Mouse (Mus musculus) hindbrain, embryonic 16.5 days (tissue): ENCODE data around the gene Gak. TPM values are rescaled to one million over a fixed set of nuclear protein-coding genes. Genes with fewer than 3 reads are reported as not detected.
A peak's percentile ranks its signal among the peaks of the same experiment; 100 is the strongest.

ENCODE experiments used
- ATAC-seq: fragments of 200-750 bp; cut with Nextera tagmentation; 2 replicates; pipeline ENCODE4 v1.8.0; 2017; ENCODE audit warnings: moderate TSS enrichment, moderate library complexity
- H3K27ac ChIP-seq: fragments of 300-500 bp; sonication (generic); 2 replicates; pipeline ENCODE4 v1.5.1; 2014; ENCODE audit warnings: low read depth, mild to moderate bottlenecking, control low read depth, low read length, moderate library complexity
- H3K27me3 ChIP-seq: fragments of 300-500 bp; sonication (generic); replicated peaks from 2 replicates; pipeline ENCODE4 v1.6.1; 2014; ENCODE audit warnings: low read length; ENCODE audit not compliant: control insufficient read depth, insufficient read depth
- H3K36me3 ChIP-seq: fragments of 300-500 bp; sonication (generic); 2 replicates; pipeline ENCODE4 v1.6.1; 2014; ENCODE audit warnings: mild to moderate bottlenecking, low read length, moderate library complexity, mixed read lengths; ENCODE audit not compliant: control insufficient read depth, insufficient read depth
- H3K4me1 ChIP-seq: fragments of 300-500 bp; sonication (generic); 2 replicates; pipeline ENCODE4 v1.6.1; 2014; ENCODE audit warnings: low read depth, low read length; ENCODE audit not compliant: control insufficient read depth, insufficient read depth
- H3K4me2 ChIP-seq: fragments of 300-500 bp; sonication (generic); 2 replicates; pipeline ENCODE4 v1.6.1; 2014; ENCODE audit warnings: mild to moderate bottlenecking, low read length, control low read depth, moderate library complexity
- H3K4me3 ChIP-seq: fragments of 300-500 bp; sonication (generic); 2 replicates; pipeline ENCODE4 v1.5.1; 2014; ENCODE audit warnings: mild to moderate bottlenecking, low read length, control low read depth, moderate library complexity
- H3K9ac ChIP-seq: fragments of 300-500 bp; sonication (generic); 2 replicates; pipeline ENCODE4 v1.6.1; 2014; ENCODE audit warnings: low read depth, mild to moderate bottlenecking, control low read depth, low read length, moderate library complexity
- H3K9me3 ChIP-seq: fragments of 300-500 bp; sonication (generic); 2 replicates; pipeline ENCODE4 v1.6.1; 2014; ENCODE audit warnings: mild to moderate bottlenecking, low read length, moderate library complexity; ENCODE audit not compliant: control insufficient read depth
- WGBS: fragments of 180-500 bp; shearing (Covaris S2); extraction: QIAGEN DNeasy Blood & Tissue Kit; methylation state at CpG from one replicate; pipeline ENCODE4 v1.1.7; 2014; 5-methylcytosine and 5-hydroxymethylcytosine counted together
- polyA plus RNA-seq: library from polyadenylated mRNA; unstranded; fragments of >200 nt; fragmentation: Nextera tagmentation; extraction: Ambion mirVana; gene quantifications from 2 replicates; pipeline ENCODE4 v1.2.1, GENCODE M21; 2015

Gene Gak
- polyA plus RNA-seq, 1 experiment from 2014 or later: 47.5 TPM

- Histone ChIP-seq H3K9me3 (no peaks in the 10 kb centered on the region), H3K9ac (peak overlapping the region; percentile 99), H3K27ac (peak overlapping the region; percentile 91), H3K4me3 (peak overlapping the region; percentile 98), H3K4me2 (peak overlapping the region; percentile 90), H3K36me3 (peaks cover 2% of the 10 kb centered on the region), H3K27me3 (no peaks in the 10 kb centered on the region), H3K4me1 (peaks cover 19% of the 10 kb centered on the region)
- WGBS: 1% methylated on average over 32 of the region's 32 CpGs
- ATAC-seq: peak; percentile 87
Measured at GRCm38 (mm10) chr5:108628891-108629633, 493 bp downstream of the Gak start.

DNA sequence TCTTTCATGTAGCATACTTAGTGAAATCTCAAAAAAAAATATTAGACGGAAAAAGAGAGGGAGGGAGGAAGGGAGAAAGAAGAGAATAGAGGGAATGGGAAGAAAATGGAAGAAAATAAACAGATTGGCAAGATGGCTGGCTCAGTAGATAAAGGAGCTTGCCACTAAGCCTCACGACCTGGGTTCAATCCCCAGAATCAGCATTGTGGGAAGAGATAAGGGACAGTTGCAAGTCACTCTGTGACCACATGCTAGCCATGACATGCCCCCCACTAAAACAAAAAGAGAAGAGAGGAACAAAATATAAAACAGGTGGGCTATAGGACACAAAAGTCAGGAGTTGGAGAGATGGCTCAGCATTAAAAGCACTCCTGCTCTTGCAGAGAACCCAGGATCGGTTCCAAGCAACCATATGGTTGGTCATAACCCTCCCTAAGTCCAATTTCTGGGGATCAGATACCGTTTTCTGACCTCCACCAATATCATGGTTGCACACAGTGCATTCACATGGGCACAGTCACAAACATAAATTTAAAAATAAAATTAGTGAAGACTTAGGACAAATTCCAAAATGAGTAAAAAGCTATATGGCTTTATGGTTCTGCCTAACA lies 3.4 kb downstream of the Gak start:
- Histone ChIP-seq H3K9ac (no peak overlapping the region), H3K27ac (no peak overlapping the region), H3K4me1 (peaks cover 19% of the 10 kb centered on the region), H3K9me3 (no peaks in the 10 kb centered on the region), H3K4me3 (no peak overlapping the region), H3K36me3 (peaks cover 16% of the 10 kb centered on the region), H3K4me2 (no peak overlapping the region), H3K27me3 (no peaks in the 10 kb centered on the region)
- WGBS: 88% methylated on average over 4 of the region's 4 CpGs
- no peak for ATAC-seq

GRCm38 (mm10) chr5:108621870-108622269 lies 7.7 kb downstream of the Gak start:
- WGBS: 74% methylated on average over 2 of the region's 2 CpGs
- no peak for ATAC-seq

DNA sequence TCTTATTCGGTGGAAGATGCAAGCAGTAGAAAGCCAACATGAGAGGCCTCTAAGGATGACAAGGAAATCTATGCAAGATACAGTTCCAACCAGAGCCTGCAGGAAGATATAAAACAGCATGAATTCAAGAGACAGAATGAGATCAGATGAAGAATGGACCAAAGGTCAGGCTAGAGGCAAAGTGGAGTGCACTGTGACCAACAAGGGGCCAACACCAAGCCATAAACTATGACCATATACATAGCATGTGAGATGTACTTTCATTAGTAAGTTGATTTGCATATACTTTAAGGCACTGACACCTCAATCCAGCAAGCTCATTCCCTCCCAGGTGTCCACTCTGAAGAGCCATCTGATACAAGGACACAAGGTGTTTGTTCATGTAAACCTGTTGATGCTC lies 19.1 kb downstream of the Gak start:
- 97% methylated on average over 1 of the region's 1 CpGs for WGBS
- Histone ChIP-seq H3K4me3 (no peak overlapping the region), H3K9ac (no peak overlapping the region), H3K9me3 (no peaks in the 10 kb centered on the region), H3K27ac (no peak overlapping the region), H3K36me3 (peaks cover 72% of the 10 kb centered on the region), H3K4me2 (no peak overlapping the region), H3K4me1 (no peaks in the 10 kb centered on the region), H3K27me3 (no peaks in the 10 kb centered on the region)
- no peak for ATAC-seq

More at GRCm38 (mm10) chr5:108621870-108622269, 7.7 kb downstream of the Gak start:
- no peak overlapping the region for H3K4me3 ChIP-seq
- no peaks in the 10 kb centered on the region for H3K27me3 ChIP-seq
- H3K9me3 ChIP-seq: no peaks in the 10 kb centered on the region
- H3K27ac ChIP-seq: no peak overlapping the region
- no peak overlapping the region for H3K9ac ChIP-seq
- no peak overlapping the region for H3K4me2 ChIP-seq
- peaks cover 16% of the 10 kb centered on the region for H3K36me3 ChIP-seq
- H3K4me1 ChIP-seq: no peaks in the 10 kb centered on the region

DNA sequence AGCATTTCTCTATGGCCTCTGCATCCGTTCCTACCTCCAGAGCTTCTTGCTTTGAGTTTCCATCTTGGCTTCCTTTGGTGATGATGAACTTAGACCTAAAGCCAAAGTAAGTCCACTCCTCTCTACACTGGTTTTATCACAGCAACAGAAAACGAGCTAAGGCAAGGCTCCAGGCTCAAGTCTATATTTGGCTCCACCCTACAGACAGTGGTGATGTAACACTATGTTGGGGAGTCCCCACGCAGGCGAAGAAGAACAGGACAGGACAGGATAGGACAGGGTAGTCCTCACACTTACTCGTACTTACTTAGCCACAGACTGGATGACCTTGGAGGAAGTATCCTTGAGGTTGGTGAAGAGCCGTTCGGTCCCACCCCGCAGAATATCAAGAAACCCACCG lies 27.0 kb downstream of the Gak start:
- Histone ChIP-seq H3K9me3 (no peaks in the 10 kb centered on the region), H3K4me2 (no peak overlapping the region), H3K27me3 (no peaks in the 10 kb centered on the region), H3K9ac (no peak overlapping the region), H3K4me1 (no peaks in the 10 kb centered on the region), H3K36me3 (peaks cover 73% of the 10 kb centered on the region), H3K4me3 (no peak overlapping the region), H3K27ac (no peak overlapping the region)
- no peak for ATAC-seq
- WGBS: 94% methylated on average over 9 of the region's 9 CpGs

DNA sequence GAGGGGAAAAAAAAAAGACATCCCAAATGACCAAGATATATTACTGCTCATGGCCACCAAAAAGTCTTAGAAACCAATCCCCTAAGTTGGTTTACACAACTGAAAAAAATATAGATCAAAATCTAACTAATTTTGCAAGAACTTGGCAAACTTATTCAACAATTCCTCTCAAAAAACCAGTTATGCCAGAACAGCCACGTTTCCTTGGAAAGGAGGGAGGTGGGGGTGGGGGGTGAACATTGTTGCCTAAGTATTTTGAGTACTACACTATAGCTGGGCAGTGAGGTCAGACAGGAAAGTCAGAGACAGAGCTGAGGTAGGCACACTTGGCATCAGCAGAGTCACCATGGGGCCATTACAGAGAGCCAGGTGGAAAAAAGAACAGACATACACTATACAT lies 29.6 kb downstream of the Gak start:
- H3K9ac ChIP-seq: no peak overlapping the region
- no peaks in the 10 kb centered on the region for H3K9me3 ChIP-seq
- ATAC-seq: no peak
- no peak overlapping the region for H3K4me2 ChIP-seq
- WGBS: 95% methylated on average over 1 of the region's 1 CpGs
- H3K4me1 ChIP-seq: no peaks in the 10 kb centered on the region
- H3K36me3 ChIP-seq: peaks cover 69% of the 10 kb centered on the region
- no peak overlapping the region for H3K27ac ChIP-seq
- H3K27me3 ChIP-seq: no peaks in the 10 kb centered on the region
- H3K4me3 ChIP-seq: no peak overlapping the region

- Histone ChIP-seq H3K27ac (peak overlapping the region; percentile 2; the same call in 1 of the 2 replicates), H3K4me2 (no peak overlapping the region), H3K9ac (no peak overlapping the region), H3K4me1 (no peaks in the 10 kb centered on the region), H3K36me3 (peaks cover 48% of the 10 kb centered on the region), H3K4me3 (no peak overlapping the region), H3K9me3 (no peaks in the 10 kb centered on the region), H3K27me3 (no peaks in the 10 kb centered on the region)
- 81% methylated on average over 3 of the region's 3 CpGs for WGBS
- peak; percentile 81 for ATAC-seq
Measured at GRCm38 (mm10) chr5:108581361-108581891, 48.1 kb downstream of the Gak start.

- Histone ChIP-seq H3K27ac (no peak overlapping the region), H3K4me2 (no peak overlapping the region), H3K4me3 (no peak overlapping the region), H3K9ac (no peak overlapping the region), H3K36me3 (peaks cover 74% of the 10 kb centered on the region), H3K27me3 (no peaks in the 10 kb centered on the region), H3K9me3 (no peaks in the 10 kb centered on the region), H3K4me1 (no peaks in the 10 kb centered on the region)
- no peak for ATAC-seq
- WGBS: 92% methylated on average over 6 of the region's 6 CpGs
Measured at GRCm38 (mm10) chr5:108573054-108573453, 56.5 kb downstream of the Gak start.

GRCm38 (mm10) chr5:108570991-108571390 lies 58.6 kb downstream of the Gak start:
- Histone ChIP-seq H3K4me3 (no peak overlapping the region), H3K27me3 (no peaks in the 10 kb centered on the region), H3K4me2 (no peak overlapping the region), H3K9ac (no peak overlapping the region), H3K9me3 (no peaks in the 10 kb centered on the region), H3K27ac (no peak overlapping the region), H3K36me3 (peaks cover 70% of the 10 kb centered on the region), H3K4me1 (no peaks in the 10 kb centered on the region)
- no peak for ATAC-seq
- 90% methylated on average over 1 of the region's 1 CpGs for WGBS
